Mouse (Mus musculus) myocyte (in vitro differentiated cells): ENCODE data around the gene Tax1bp1. TPM values are rescaled to one million over a fixed set of nuclear protein-coding genes. Genes with fewer than 3 reads are reported as not detected.

Experiments used
- H3K27me3 ChIP-seq: one replicate; pipeline ENCODE4 v1.6.1; 2011; ENCODE audit not compliant: control insufficient read depth, insufficient read depth, insufficient read length
- H3K36me3 ChIP-seq: one replicate; pipeline ENCODE4 v1.6.1; 2011; ENCODE audit not compliant: control insufficient read depth, insufficient read depth
- H3K4me2 ChIP-seq: one replicate; pipeline ENCODE4 v1.6.1; 2011; ENCODE audit warnings: low read depth, control low read depth
- H3K4me3 ChIP-seq: one replicate; pipeline ENCODE4 v1.5.1; 2011; ENCODE audit warnings: mild to moderate bottlenecking, control low read depth, moderate library complexity
- H3K79me2 ChIP-seq: one replicate; pipeline ENCODE4 v1.6.1; 2011; ENCODE audit not compliant: control insufficient read depth, insufficient read depth
- H3ac ChIP-seq: one replicate; pipeline ENCODE4 v1.6.1; 2011; ENCODE audit not compliant: control insufficient read depth, insufficient read length
- CEBPB ChIP-seq: IDR thresholded peaks from 2 replicates; pipeline ENCODE4 v1.6.1; 2011; ENCODE audit warnings: mild to moderate bottlenecking, moderate library complexity; ENCODE audit not compliant: poor library complexity, insufficient read depth, severe bottlenecking
- E2F4 ChIP-seq: IDR thresholded peaks from one replicate; pipeline ENCODE4 v1.6.1; 2011; ENCODE audit warnings: mild to moderate bottlenecking, control low read depth, moderate library complexity; ENCODE audit not compliant: insufficient read depth
- MAX ChIP-seq: IDR thresholded peaks from one replicate; pipeline ENCODE4 v1.6.1; 2011; ENCODE audit warnings: low read depth, mild to moderate bottlenecking, control low read depth
- MYOD1 ChIP-seq, 3 experiments: IDR thresholded peaks; one replicate each; pipeline ENCODE4 v1.6.1; 2011; ENCODE audit warnings: control low read depth in 2 of 3, low read depth in 2 of 3, mild to moderate bottlenecking in 2 of 3, moderate library complexity in 1 of 3; ENCODE audit not compliant: insufficient read length in 2 of 3, control insufficient read depth in 1 of 3
- MYOG ChIP-seq, 3 experiments: IDR thresholded peaks; one replicate each; pipeline ENCODE4 v1.6.1; 2011; ENCODE audit warnings: control low read depth in 2 of 3, low read depth in 2 of 3, mild to moderate bottlenecking in 2 of 3; ENCODE audit not compliant: insufficient read length in 2 of 3, control insufficient read depth in 1 of 3, insufficient read depth in 1 of 3
- POLR2A ChIP-seq: IDR thresholded peaks from one replicate; pipeline ENCODE4 v1.6.1; 2011; ENCODE audit warnings: low read depth, mild to moderate bottlenecking, control low read depth, moderate library complexity; ENCODE audit not compliant: insufficient read length
- POLR2AphosphoS2 ChIP-seq: IDR thresholded peaks from one replicate; pipeline ENCODE4 v1.6.1; 2011; ENCODE audit warnings: low read depth, control low read depth; ENCODE audit not compliant: insufficient read length
- REST ChIP-seq: IDR thresholded peaks from one replicate; pipeline ENCODE4 v1.6.1; 2011; ENCODE audit warnings: mild to moderate bottlenecking, control low read depth, moderate library complexity; ENCODE audit not compliant: insufficient read depth, insufficient read length
- SRF ChIP-seq: IDR thresholded peaks from one replicate; pipeline ENCODE4 v1.6.1; 2011; ENCODE audit warnings: low read depth; ENCODE audit not compliant: control insufficient read depth, insufficient read length
- TCF12 ChIP-seq: IDR thresholded peaks from one replicate; pipeline ENCODE4 v1.6.1; 2011; ENCODE audit warnings: mild to moderate bottlenecking, control low read depth; ENCODE audit not compliant: poor library complexity, insufficient read depth, severe bottlenecking
- TCF3 ChIP-seq: IDR thresholded peaks from one replicate; pipeline ENCODE4 v1.6.1; 2011; ENCODE audit warnings: low read depth, control low read depth; ENCODE audit not compliant: insufficient read length
- USF1 ChIP-seq: IDR thresholded peaks from one replicate; pipeline ENCODE4 v1.6.1; 2011; ENCODE audit warnings: low read depth, mild to moderate bottlenecking, control low read depth, moderate library complexity
- polyA plus RNA-seq: library from polyadenylated mRNA; unstranded; fragments of >200 nt; fragmentation: generic; extraction: Trizol; gene quantifications from one replicate; pipeline ENCODE4 v1.2.1, GENCODE M21; 2012; ENCODE audit warnings: missing spikeins

The Tax1bp1 gene
- polyA plus RNA-seq, 1 experiment: 25.1 TPM

- Histone ChIP-seq H3ac (no peak overlapping the region), H3K27me3 (no peaks in the 10 kb centered on the region)
- TF ChIP-seq SRF (no peak), E2F4 (no peak), TCF12 (no peak), POLR2A (no peak), TCF3 (no peak)
Observed at GRCm38 (mm10) chr6:52681847-52682485, 31.6 kb upstream of the Tax1bp1 start.

DNA sequence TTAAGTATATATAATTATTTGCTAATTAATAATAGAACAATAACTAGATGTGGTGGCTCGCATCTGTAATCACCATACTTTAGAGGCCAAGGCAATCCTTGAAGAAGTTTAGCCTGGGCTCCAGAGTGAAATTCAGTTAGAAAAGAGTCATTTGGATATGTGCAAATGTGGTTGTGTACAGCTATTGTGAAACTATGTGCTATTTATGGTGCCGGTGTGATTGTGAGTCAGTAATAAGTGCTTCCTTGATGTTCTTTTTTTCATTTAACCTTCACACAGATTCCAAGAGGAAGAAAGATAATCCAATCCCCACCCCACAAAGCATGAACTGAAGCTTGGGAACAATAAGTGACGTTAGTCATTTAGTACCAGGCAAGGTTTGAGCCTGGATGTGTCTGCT is 30.9 kb upstream of the Tax1bp1 start:
- Histone ChIP-seq H3K79me2 (no peaks in the 10 kb centered on the region), H3K36me3 (no peaks in the 10 kb centered on the region), H3K4me2 (no peak overlapping the region), H3K4me3 (no peak overlapping the region), H3ac (no peak overlapping the region), H3K27me3 (no peaks in the 10 kb centered on the region)
- TF ChIP-seq REST (no peak), SRF (no peak), MAX (no peak), E2F4 (no peak), POLR2AphosphoS2 (no peak), CEBPB (no peak), MYOD1 (IDR thresholded peaks at IDR 0.05; ENCODE audit: control insufficient read depth in 1 of 3, insufficient read length in 2 of 3, low read depth in 2 of 3) (no peak), USF1 (no peak), TCF3 (no peak), MYOG (IDR thresholded peaks at IDR 0.05; ENCODE audit: control insufficient read depth in 1 of 3, insufficient read depth in 1 of 3, insufficient read length in 2 of 3, low read depth in 2 of 3) (no peak), TCF12 (no peak), POLR2A (no peak)

More at GRCm38 (mm10) chr6:52681847-52682485, 31.6 kb upstream of the Tax1bp1 start:
- Histone ChIP-seq H3K79me2 (no peaks in the 10 kb centered on the region), H3K36me3 (no peaks in the 10 kb centered on the region), H3K4me3 (no peak overlapping the region), H3K4me2 (no peak overlapping the region)

- no peak overlapping the region for H3K4me3 ChIP-seq
- no peaks in the 10 kb centered on the region for H3K27me3 ChIP-seq
- no peaks in the 10 kb centered on the region for H3K36me3 ChIP-seq
- no peak for TF ChIP-seq E2F4
- no peak for TF ChIP-seq USF1
- TF ChIP-seq TCF12: no peak
- no peak for TF ChIP-seq POLR2AphosphoS2
- no peak for TF ChIP-seq TCF3
- no peak for TF ChIP-seq MYOG (IDR thresholded peaks at IDR 0.05; ENCODE audit: control insufficient read depth in 1 of 3, insufficient read depth in 1 of 3, insufficient read length in 2 of 3, low read depth in 2 of 3)
- no peak for TF ChIP-seq REST
- TF ChIP-seq SRF: no peak
- no peak for TF ChIP-seq POLR2A
- no peak for TF ChIP-seq MAX
- no peak for TF ChIP-seq MYOD1 (IDR thresholded peaks at IDR 0.05; ENCODE audit: control insufficient read depth in 1 of 3, insufficient read length in 2 of 3, low read depth in 2 of 3)
- no peak for TF ChIP-seq CEBPB
- no peaks in the 10 kb centered on the region for H3K79me2 ChIP-seq
- H3K4me2 ChIP-seq: no peak overlapping the region
- no peak overlapping the region for H3ac ChIP-seq
Observed at GRCm38 (mm10) chr6:52686901-52687500, 26.5 kb upstream of the Tax1bp1 start.

DNA sequence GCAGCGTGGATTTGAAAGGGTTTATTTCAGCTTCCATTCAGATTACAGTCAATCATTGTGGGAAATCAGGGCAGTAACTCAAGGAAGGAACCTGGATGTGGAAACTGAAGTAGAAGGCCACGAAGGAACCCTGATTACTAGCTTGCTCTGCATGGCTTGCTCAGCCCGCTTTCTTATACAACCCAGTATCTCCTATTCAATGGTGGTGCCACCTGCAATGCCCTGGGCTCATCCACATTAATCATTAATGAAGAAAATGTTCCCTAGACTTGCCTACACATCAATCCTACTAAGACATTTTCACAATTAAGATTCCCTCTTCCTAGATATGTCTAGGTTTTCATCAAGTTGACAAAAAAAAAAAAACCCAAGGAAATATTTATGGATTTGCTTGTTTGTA is 23.2 kb upstream of the Tax1bp1 start:
- TF ChIP-seq CEBPB: no peak
- TF ChIP-seq E2F4: no peak
- TF ChIP-seq TCF3: no peak
- TF ChIP-seq MYOG (IDR thresholded peaks at IDR 0.05; ENCODE audit: control insufficient read depth in 1 of 3, insufficient read depth in 1 of 3, insufficient read length in 2 of 3, low read depth in 2 of 3): no peak
- no peak for TF ChIP-seq USF1
- no peak for TF ChIP-seq TCF12
- no peak for TF ChIP-seq MYOD1 (IDR thresholded peaks at IDR 0.05; ENCODE audit: control insufficient read depth in 1 of 3, insufficient read length in 2 of 3, low read depth in 2 of 3)
- TF ChIP-seq REST: no peak
- TF ChIP-seq POLR2AphosphoS2: no peak
- TF ChIP-seq POLR2A: no peak
- TF ChIP-seq MAX: no peak
- no peak for TF ChIP-seq SRF

More for the DNA sequence above, 23.2 kb upstream of the Tax1bp1 start:
- Histone ChIP-seq H3K4me2 (no peak overlapping the region), H3K27me3 (no peaks in the 10 kb centered on the region), H3ac (no peak overlapping the region), H3K79me2 (no peaks in the 10 kb centered on the region), H3K36me3 (no peaks in the 10 kb centered on the region), H3K4me3 (no peak overlapping the region)
